8 mouse cellular contexts compared by ENCODE assay signal in the genomic region with DNA sequence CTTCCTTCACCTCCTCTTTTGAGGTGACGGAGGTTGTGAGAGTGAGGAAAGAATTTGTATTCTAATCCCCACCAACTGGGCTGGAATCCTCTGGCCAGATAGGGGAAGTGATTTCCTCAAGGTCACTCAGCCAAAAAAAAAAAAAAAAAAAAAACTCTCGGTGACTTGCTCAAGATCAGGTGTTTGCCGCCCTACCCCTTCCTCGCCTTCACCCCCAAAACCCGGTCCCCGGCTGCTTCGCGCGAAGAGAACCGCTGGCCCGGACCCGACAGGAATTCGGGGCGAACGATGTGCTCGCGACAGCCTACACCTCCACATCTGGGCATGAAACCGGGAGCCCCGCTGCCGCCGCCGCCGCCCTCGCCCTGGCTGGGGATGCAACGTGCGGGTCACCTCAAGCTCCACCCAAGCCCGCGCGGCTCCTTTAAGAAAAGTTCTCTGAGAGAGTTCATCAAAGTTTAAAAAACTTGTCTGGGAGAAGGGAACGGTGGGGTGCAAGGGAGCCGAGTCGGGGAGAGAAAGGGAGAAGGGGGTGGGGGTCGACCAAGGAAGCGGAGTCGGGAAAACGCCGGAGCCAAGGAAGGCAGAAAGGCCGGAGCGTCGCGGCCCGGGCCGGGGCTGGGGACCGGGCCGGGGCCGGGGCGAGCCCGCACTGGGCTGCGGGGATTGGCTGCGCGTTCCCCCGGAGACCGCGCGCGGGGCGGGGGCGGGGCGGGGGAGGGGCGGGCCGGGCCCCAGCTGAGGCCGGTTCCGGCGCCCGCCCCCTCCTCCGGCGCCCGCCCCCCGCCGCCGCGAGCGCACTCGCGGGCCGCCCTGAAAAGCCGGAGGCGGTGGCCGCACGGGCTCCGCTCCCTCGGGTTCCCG. TPM values are rescaled to one million over a fixed set of nuclear protein-coding genes. Genes with fewer than 3 reads are reported as not detected.
DNase-seq lines count a peak whose midpoint lies in the region; ATAC-seq and TF ChIP-seq lines count a peak whose summit lies in the region.

No protein-coding gene starts in this region.

- peak; percentile 44 to 51 for DNase-seq in B cell, adult 2 months
- peak; percentile 86 for DNase-seq in ZHBTc4 (ENCODE audit: low read depth, low spot score)
- no peak for DNase-seq in hindbrain, embryonic 11.5 days (ENCODE audit: low spot score)
- DNase-seq in limb, embryonic 14.5 days (ENCODE audit: low spot score), result peak; percentile 51
- peak; percentile 53 for DNase-seq in midbrain, embryonic 14.5 days
- peak; percentile 57 for DNase-seq in testis, postnatal 14 days (ENCODE audit: low spot score)

- TF ChIP-seq POLR2A in limb, embryonic 14.5 days (IDR thresholded peaks at IDR 0.05; ENCODE audit: borderline replicate concordance, extremely low read depth, insufficient read depth, insufficient read length), result peak; percentile 46; the same call in 1 of the 2 replicates

- peak overlapping the region; percentile 55 for H3K9ac ChIP-seq in forebrain, embryonic 15.5 days (replicated peaks)
- H3K9ac ChIP-seq in hindbrain, embryonic 11.5 days (ENCODE audit: low read depth, low read length), result peak overlapping the region; percentile 71
- H3K9ac ChIP-seq in limb, embryonic 14.5 days (ENCODE audit: low read depth, low read length, severe bottlenecking), result peak overlapping the region; percentile 72
- H3K9ac ChIP-seq in midbrain, embryonic 14.5 days (replicated peaks; ENCODE audit: low read length), result peak overlapping the region; percentile 53

- under 1% methylated on average over 45 of the region's 83 CpGs for WGBS in forebrain, embryonic 15.5 days
- under 1% methylated on average over 40 of the region's 83 CpGs for WGBS in hindbrain, embryonic 11.5 days
- WGBS in limb, embryonic 14.5 days, result under 1% methylated on average over 46 of the region's 83 CpGs
- WGBS in midbrain, embryonic 14.5 days, result under 1% methylated on average over 54 of the region's 83 CpGs

- peak; percentile 89 for ATAC-seq in forebrain, embryonic 15.5 days (replicated peaks)
- peak; percentile 86 for ATAC-seq in hindbrain, embryonic 11.5 days (ENCODE audit: low FRiP score)
- peak; percentile 94 for ATAC-seq in limb, embryonic 14.5 days (ENCODE audit: low FRiP score, low read depth)
- ATAC-seq in midbrain, embryonic 14.5 days (ENCODE audit: low FRiP score, low TSS enrichment), result peak; percentile 68
- no peak for ATAC-seq in monocyte, adult 5-6 weeks (replicated peaks; ENCODE audit: insufficient number of reproducible peaks, low FRiP score, low TSS enrichment, poor library complexity, severe bottlenecking)

- no peak overlapping the region for H3K27ac ChIP-seq in forebrain, embryonic 15.5 days (replicated peaks)
- H3K27ac ChIP-seq in hindbrain, embryonic 11.5 days (ENCODE audit: low read depth, low read length), result no peak overlapping the region
- H3K27ac ChIP-seq in limb, embryonic 14.5 days (replicated peaks; ENCODE audit: low read depth, low read length), result peak overlapping the region; percentile 53
- no peak overlapping the region for H3K27ac ChIP-seq in midbrain, embryonic 14.5 days (replicated peaks; ENCODE audit: low read depth, low read length)

- H3K4me3 ChIP-seq in forebrain, embryonic 15.5 days, result peak overlapping the region; percentile 77
- H3K4me3 ChIP-seq in hindbrain, embryonic 11.5 days (ENCODE audit: low read depth, low read length), result peak overlapping the region; percentile 60
- peak overlapping the region; percentile 78 for H3K4me3 ChIP-seq in limb, embryonic 14.5 days (replicated peaks; ENCODE audit: low read length)
- peak overlapping the region; percentile 64 for H3K4me3 ChIP-seq in midbrain, embryonic 14.5 days (replicated peaks; ENCODE audit: low read depth, low read length)

- no peaks in the 10 kb centered on the region for H3K36me3 ChIP-seq in forebrain, embryonic 15.5 days
- H3K36me3 ChIP-seq in hindbrain, embryonic 11.5 days (ENCODE audit: control insufficient read depth, insufficient read depth, low read length), result no peaks in the 10 kb centered on the region
- no peaks in the 10 kb centered on the region for H3K36me3 ChIP-seq in limb, embryonic 14.5 days (ENCODE audit: control insufficient read depth, insufficient read depth, low read length)
- H3K36me3 ChIP-seq in midbrain, embryonic 14.5 days (ENCODE audit: control insufficient read depth, insufficient read depth, low read length), result no peaks in the 10 kb centered on the region

- no peaks in the 10 kb centered on the region for H3K9me3 ChIP-seq in forebrain, embryonic 15.5 days
- H3K9me3 ChIP-seq in hindbrain, embryonic 11.5 days (ENCODE audit: control insufficient read depth, low read length), result no peaks in the 10 kb centered on the region
- H3K9me3 ChIP-seq in limb, embryonic 14.5 days (ENCODE audit: control insufficient read depth, low read length), result no peaks in the 10 kb centered on the region
- no peaks in the 10 kb centered on the region for H3K9me3 ChIP-seq in midbrain, embryonic 14.5 days (ENCODE audit: control insufficient read depth, low read length)

- H3K4me1 ChIP-seq in forebrain, embryonic 15.5 days, result peaks cover 20% of the 10 kb centered on the region
- 0 out of 2 replicates have a peak, but pooled peaks cover 4% of the 10 kb centered on the region for H3K4me1 ChIP-seq in hindbrain, embryonic 11.5 days (replicated peaks; ENCODE audit: control insufficient read depth, insufficient read depth, low read length)
- H3K4me1 ChIP-seq in limb, embryonic 14.5 days (ENCODE audit: control insufficient read depth, insufficient read depth, low read length), result peaks cover 8% of the 10 kb centered on the region; the same call in 1 of the 2 replicates
- peaks cover 19% of the 10 kb centered on the region for H3K4me1 ChIP-seq in midbrain, embryonic 14.5 days (ENCODE audit: control insufficient read depth, insufficient read depth, low read length)

- H3K4me2 ChIP-seq in forebrain, embryonic 15.5 days (replicated peaks), result peak overlapping the region; percentile 100
- peak overlapping the region; percentile 97 for H3K4me2 ChIP-seq in hindbrain, embryonic 11.5 days (replicated peaks; ENCODE audit: low read depth, low read length)
- peak overlapping the region; percentile 97 for H3K4me2 ChIP-seq in limb, embryonic 14.5 days (replicated peaks; ENCODE audit: low read depth, low read length, severe bottlenecking)
- peak overlapping the region; percentile 97 for H3K4me2 ChIP-seq in midbrain, embryonic 14.5 days (ENCODE audit: low read length)

- H3K27me3 ChIP-seq in forebrain, embryonic 15.5 days, result peaks cover 45% of the 10 kb centered on the region
- H3K27me3 ChIP-seq in hindbrain, embryonic 11.5 days (ENCODE audit: control insufficient read depth, insufficient read depth, low read length), result peaks cover 31% of the 10 kb centered on the region
- H3K27me3 ChIP-seq in limb, embryonic 14.5 days (ENCODE audit: control insufficient read depth, insufficient read depth, low read length), result peaks cover 15% of the 10 kb centered on the region; the same call in 1 of the 2 replicates
- H3K27me3 ChIP-seq in midbrain, embryonic 14.5 days (ENCODE audit: control insufficient read depth, insufficient read depth, low read length), result peaks cover 54% of the 10 kb centered on the region

RNA-seq across cellular contexts. Expression of a gene that starts 0.6 kb away (rescaled TPM):
- polyA plus RNA-seq in forebrain, embryonic 15.5 days (2015; fragmentation: Nextera tagmentation; extraction: Ambion mirVana), result 3.3 and 3.6 TPM in 2 replicates
- polyA plus RNA-seq in hindbrain, embryonic 11.5 days (2014; fragmentation: Nextera tagmentation; extraction: Ambion mirVana), result 19.5 and 23.7 TPM in 2 replicates
- 19.3 and 31.9 TPM in 2 replicates for polyA plus RNA-seq in limb, embryonic 14.5 days (2012; rRNA removed)
- 10.3 and 13.8 TPM in 2 replicates for polyA plus RNA-seq in limb, embryonic 14.5 days (2014; fragmentation: Nextera tagmentation; extraction: Ambion mirVana)
- polyA plus RNA-seq in midbrain, embryonic 14.5 days (2014; fragmentation: Nextera tagmentation; extraction: Ambion mirVana), result 2.4 and 3.5 TPM in 2 replicates
- total RNA-seq in monocyte, adult 5-6 weeks (2017), result 0.48 to 4.1 TPM (median 0.53 TPM) in 3 replicates

RNA-seq across cellular contexts. Expression of a gene that starts 37.8 kb away (rescaled TPM):
- polyA plus RNA-seq in forebrain, embryonic 15.5 days (2015; fragmentation: Nextera tagmentation; extraction: Ambion mirVana), result 328 and 347 TPM in 2 replicates
- 204 and 224 TPM in 2 replicates for polyA plus RNA-seq in hindbrain, embryonic 11.5 days (2014; fragmentation: Nextera tagmentation; extraction: Ambion mirVana)
- 199 and 250 TPM in 2 replicates for polyA plus RNA-seq in limb, embryonic 14.5 days (2012; rRNA removed)
- 221 and 260 TPM in 2 replicates for polyA plus RNA-seq in limb, embryonic 14.5 days (2014; fragmentation: Nextera tagmentation; extraction: Ambion mirVana)
- 258 and 300 TPM in 2 replicates for polyA plus RNA-seq in midbrain, embryonic 14.5 days (2014; fragmentation: Nextera tagmentation; extraction: Ambion mirVana)
- 72.0 to 107 TPM (median 78.2 TPM) in 3 replicates for total RNA-seq in monocyte, adult 5-6 weeks (2017)

RNA-seq across cellular contexts. Expression of a gene that starts 43.0 kb away (rescaled TPM):
- polyA plus RNA-seq in forebrain, embryonic 15.5 days (2015; fragmentation: Nextera tagmentation; extraction: Ambion mirVana), result 11.8 and 12.4 TPM in 2 replicates
- 9.9 and 12.5 TPM in 2 replicates for polyA plus RNA-seq in hindbrain, embryonic 11.5 days (2014; fragmentation: Nextera tagmentation; extraction: Ambion mirVana)
- polyA plus RNA-seq in limb, embryonic 14.5 days (2012; rRNA removed), result 16.2 and 19.2 TPM in 2 replicates
- 7.2 and 9.6 TPM in 2 replicates for polyA plus RNA-seq in limb, embryonic 14.5 days (2014; fragmentation: Nextera tagmentation; extraction: Ambion mirVana)
- 1.5 and 2.6 TPM in 2 replicates for polyA plus RNA-seq in midbrain, embryonic 14.5 days (2014; fragmentation: Nextera tagmentation; extraction: Ambion mirVana)
- 0.21 TPM in 1 of 3 replicates, not detected in the others for total RNA-seq in monocyte, adult 5-6 weeks (2017)

RNA-seq across cellular contexts. Expression of a gene that starts 50.2 kb away (rescaled TPM):
- 5.1 and 5.2 TPM in 2 replicates for polyA plus RNA-seq in forebrain, embryonic 15.5 days (2015; fragmentation: Nextera tagmentation; extraction: Ambion mirVana)
- 10.2 and 10.7 TPM in 2 replicates for polyA plus RNA-seq in hindbrain, embryonic 11.5 days (2014; fragmentation: Nextera tagmentation; extraction: Ambion mirVana)
- 14.2 and 17.1 TPM in 2 replicates for polyA plus RNA-seq in limb, embryonic 14.5 days (2012; rRNA removed)
- 14.4 and 14.7 TPM in 2 replicates for polyA plus RNA-seq in limb, embryonic 14.5 days (2014; fragmentation: Nextera tagmentation; extraction: Ambion mirVana)
- polyA plus RNA-seq in midbrain, embryonic 14.5 days (2014; fragmentation: Nextera tagmentation; extraction: Ambion mirVana), result 2.9 and 4.6 TPM in 2 replicates
- total RNA-seq in monocyte, adult 5-6 weeks (2017), result 103 to 136 TPM (median 112 TPM) in 3 replicates
